Comparison of ENCODE assay signal across 16 mouse cellular contexts in the genomic region with DNA sequence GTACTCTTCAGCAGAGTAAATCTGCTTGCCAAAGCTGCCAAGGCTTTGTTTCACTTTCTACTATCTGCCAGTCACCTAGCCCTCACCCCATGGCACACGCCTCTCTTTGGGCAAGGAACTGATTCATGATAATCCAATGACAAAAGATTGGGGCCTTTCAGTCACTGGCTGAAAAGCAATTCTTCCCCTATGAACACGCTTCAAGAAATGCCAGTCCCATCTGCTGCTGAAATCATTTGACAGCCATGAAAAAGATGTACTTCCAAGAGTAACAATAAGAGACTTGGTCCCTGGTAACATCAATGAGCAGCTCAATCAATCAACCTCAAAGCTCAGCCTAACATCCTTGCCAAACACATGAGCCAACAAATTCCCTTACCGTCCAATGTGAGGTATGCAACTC. TPM values are rescaled to one million over a fixed set of nuclear protein-coding genes. Genes with fewer than 3 reads are reported as not detected.
DNase-seq lines count a peak whose midpoint lies in the region; ATAC-seq lines count a peak whose summit lies in the region.
"Had no signal": no experiment of that assay in that cellular context is flagged by ENCODE, and none has a peak within 500 bp of the region (broad histone marks: within the 10 kb centered on the region; RNA-seq: fewer than 3 reads in every experiment).

No protein-coding gene starts in this region.

- H3K9ac ChIP-seq in hindbrain, embryonic 11.5 days (ENCODE audit: low read depth, low read length) = no peak overlapping the region
- H3K9ac ChIP-seq in hindbrain, embryonic 16.5 days (ENCODE audit: low read depth, low read length) = no peak overlapping the region
- H3K9ac ChIP-seq in neural tube, embryonic 13.5 days = no peak overlapping the region
- H3K9ac ChIP-seq: limb, embryonic 13.5 days had no signal

- peaks cover 3% of the 10 kb centered on the region for H3K4me1 ChIP-seq in hindbrain, embryonic 11.5 days (replicated peaks; ENCODE audit: control insufficient read depth, insufficient read depth, low read length)
- peaks cover 29% of the 10 kb centered on the region for H3K4me1 ChIP-seq in hindbrain, embryonic 16.5 days (ENCODE audit: control insufficient read depth, insufficient read depth, low read depth, low read length)
- H3K4me1 ChIP-seq in neural tube, embryonic 13.5 days (replicated peaks) = peaks cover 87% of the 10 kb centered on the region

- ATAC-seq in hindbrain, embryonic 11.5 days (ENCODE audit: low FRiP score) = peak; percentile 26; the same call in 1 of the 2 replicates
- no peak for ATAC-seq in hindbrain, embryonic 16.5 days
- ATAC-seq in megakaryocyte-erythroid progenitor cell, adult 5-6 weeks (replicated peaks; ENCODE audit: low FRiP score, low TSS enrichment, poor library complexity, severe bottlenecking) = peak; percentile 70
- ATAC-seq in neural tube, embryonic 13.5 days (ENCODE audit: low read depth) = peak; percentile 36

- WGBS in hindbrain, embryonic 11.5 days = 43% methylated on average over 3 of the region's 3 CpGs
- WGBS in hindbrain, embryonic 16.5 days = 15% methylated on average over 3 of the region's 3 CpGs
- WGBS in neural tube, embryonic 13.5 days = 9% methylated on average over 3 of the region's 3 CpGs

- DNase-seq in hindbrain, embryonic 11.5 days (ENCODE audit: low spot score) = peak; percentile 17
- DNase-seq in embryo, embryonic 10.5 days (ENCODE audit: low spot score) = peak; percentile 62
- DNase-seq in cerebellum, postnatal 36 days = no peak
- DNase-seq in cerebellum, adult 11-12 months = no peak
- DNase-seq: B cell, adult 2 months; gastrocnemius, postnatal 14 days; kidney, adult 8-10 months; kidney, postnatal 36 days; layer of hippocampus, adult 9-11 months; lung, postnatal 14 days; right cerebral cortex, adult 18-20 months; thymus, adult 18-20 months had no signal

- no peak overlapping the region for H3K27ac ChIP-seq in hindbrain, embryonic 11.5 days (ENCODE audit: low read depth, low read length)
- no peak overlapping the region for H3K27ac ChIP-seq in hindbrain, embryonic 16.5 days (ENCODE audit: low read depth, low read length)
- no peak overlapping the region for H3K27ac ChIP-seq in neural tube, embryonic 13.5 days (replicated peaks)
- H3K27ac ChIP-seq: limb, embryonic 13.5 days had no signal

- no peaks in the 10 kb centered on the region for H3K27me3 ChIP-seq in hindbrain, embryonic 11.5 days (ENCODE audit: control insufficient read depth, insufficient read depth, low read length)
- no peaks in the 10 kb centered on the region for H3K27me3 ChIP-seq in hindbrain, embryonic 16.5 days (replicated peaks; ENCODE audit: control insufficient read depth, insufficient read depth, low read length)
- H3K27me3 ChIP-seq in neural tube, embryonic 13.5 days = no peaks in the 10 kb centered on the region
- H3K27me3 ChIP-seq: limb, embryonic 13.5 days had no signal

- H3K4me3 ChIP-seq in hindbrain, embryonic 11.5 days (ENCODE audit: low read depth, low read length) = no peak overlapping the region
- H3K4me3 ChIP-seq in hindbrain, embryonic 16.5 days (ENCODE audit: low read length) = no peak overlapping the region
- no peak overlapping the region for H3K4me3 ChIP-seq in neural tube, embryonic 13.5 days
- H3K4me3 ChIP-seq: limb, embryonic 13.5 days had no signal

- no peak overlapping the region for H3K4me2 ChIP-seq in hindbrain, embryonic 11.5 days (replicated peaks; ENCODE audit: low read depth, low read length)
- no peak overlapping the region for H3K4me2 ChIP-seq in hindbrain, embryonic 16.5 days (ENCODE audit: low read length)
- H3K4me2 ChIP-seq in neural tube, embryonic 13.5 days = no peak overlapping the region
- H3K4me2 ChIP-seq: limb, embryonic 13.5 days had no signal

- no peaks in the 10 kb centered on the region for H3K36me3 ChIP-seq in hindbrain, embryonic 11.5 days (ENCODE audit: control insufficient read depth, insufficient read depth, low read length)
- H3K36me3 ChIP-seq in hindbrain, embryonic 16.5 days (ENCODE audit: control insufficient read depth, insufficient read depth, low read length) = no peaks in the 10 kb centered on the region; the same call in 1 of the 2 replicates
- H3K36me3 ChIP-seq in neural tube, embryonic 13.5 days = peaks cover 6% of the 10 kb centered on the region

- H3K9me3 ChIP-seq in hindbrain, embryonic 11.5 days (ENCODE audit: control insufficient read depth, low read length) = no peaks in the 10 kb centered on the region
- H3K9me3 ChIP-seq in hindbrain, embryonic 16.5 days (ENCODE audit: control insufficient read depth, low read length) = no peaks in the 10 kb centered on the region
- H3K9me3 ChIP-seq in neural tube, embryonic 13.5 days = no peaks in the 10 kb centered on the region
- H3K9me3 ChIP-seq: limb, embryonic 13.5 days had no signal

RNA-seq across cellular contexts. Expression of a gene that starts 15.8 kb away (rescaled TPM):
- 30.9 and 54.0 TPM in 2 replicates for polyA plus RNA-seq in hindbrain, embryonic 11.5 days (2014; fragmentation: Nextera tagmentation; extraction: Ambion mirVana)
- 23.0 and 30.1 TPM in 2 replicates for polyA plus RNA-seq in hindbrain, embryonic 16.5 days (2015; fragmentation: Nextera tagmentation; extraction: Ambion mirVana)
- total RNA-seq in megakaryocyte-erythroid progenitor cell, adult 5-6 weeks (2014; fragmentation: Nextera tagmentation) = 35.2 and 61.1 TPM in 2 replicates
- total RNA-seq in megakaryocyte-erythroid progenitor cell, adult 5-6 weeks (2017) = 22.3 and 38.8 TPM in 2 replicates
- 48.2 and 53.0 TPM in 2 replicates for polyA plus RNA-seq in neural tube, embryonic 13.5 days (2015; fragmentation: Nextera tagmentation; extraction: Ambion mirVana)

Comparison
In these comparisons a context has a peak if more than half of its experiments do, and no peak if none do; other contexts are left out.
1. DNase-seq: peak in hindbrain, embryonic 11.5 days (single experiment) and embryo, embryonic 10.5 days (single experiment); none in cerebellum, postnatal 36 days (0 of 2) and cerebellum, adult 11-12 months (single experiment).